Mouse (Mus musculus): Measurements from ENCODE around the gene Atp6ap2. TPM values are rescaled to one million over a fixed set of nuclear protein-coding genes. Genes with fewer than 3 reads are reported as not detected.
"Not testable (repeated sequence)": the region's sequence is repeated elsewhere in the genome, so short reads cannot be mapped to it uniquely, and the experiment has no call there.

The Atp6ap2 gene
- polyA plus RNA-seq, 1 experiment from 2014 or later, result 77.6 TPM

GRCm38 (mm10) chrX:12591401-12591943 is 3.9 kb downstream of the Atp6ap2 start:
- no peaks in the 10 kb centered on the region for H3K4me1 ChIP-seq (ENCODE audit: control insufficient read depth, insufficient read depth, low read length)
- WGBS, result 80% methylated on average over 8 of the region's 8 CpGs
- H3K36me3 ChIP-seq (ENCODE audit: control insufficient read depth, insufficient read depth, low read length), result no peaks in the 10 kb centered on the region
- no peaks in the 10 kb centered on the region for H3K9me3 ChIP-seq (ENCODE audit: control insufficient read depth, low read length)
- H3K27me3 ChIP-seq (replicated peaks; ENCODE audit: control insufficient read depth, insufficient read depth, low read length), result no peaks in the 10 kb centered on the region
- no peak overlapping the region for H3K27ac ChIP-seq (replicated peaks; ENCODE audit: low read depth, low read length)
- H3K9ac ChIP-seq (ENCODE audit: low read depth, low read length), result no peak overlapping the region
- H3K4me2 ChIP-seq (ENCODE audit: low read depth, low read length), result no peak overlapping the region
- ATAC-seq (ENCODE audit: low read depth) (no peak), DNase-seq (ENCODE audit: low spot score) (no peak)
- H3K4me3 ChIP-seq (ENCODE audit: low read depth, low read length), result no peak overlapping the region

GRCm38 (mm10) chrX:12592011-12592410 is 4.4 kb downstream of the Atp6ap2 start:
- Histone ChIP-seq H3K4me3 (ENCODE audit: low read depth, low read length) (no peak overlapping the region), H3K36me3 (ENCODE audit: control insufficient read depth, insufficient read depth, low read length) (no peaks in the 10 kb centered on the region), H3K4me1 (ENCODE audit: control insufficient read depth, insufficient read depth, low read length) (no peaks in the 10 kb centered on the region), H3K4me2 (ENCODE audit: low read depth, low read length) (no peak overlapping the region), H3K27ac (replicated peaks; ENCODE audit: low read depth, low read length) (no peak overlapping the region), H3K9me3 (ENCODE audit: control insufficient read depth, low read length) (no peaks in the 10 kb centered on the region), H3K27me3 (replicated peaks; ENCODE audit: control insufficient read depth, insufficient read depth, low read length) (no peaks in the 10 kb centered on the region), H3K9ac (ENCODE audit: low read depth, low read length) (no peak overlapping the region)
- WGBS, result 76% methylated on average over 5 of the region's 5 CpGs
- no peak for DNase-seq (ENCODE audit: low spot score)
- ATAC-seq (ENCODE audit: low read depth), result no peak

GRCm38 (mm10) chrX:12593824-12594223 is 6.2 kb downstream of the Atp6ap2 start:
- no peaks in the 10 kb centered on the region for H3K4me1 ChIP-seq (ENCODE audit: control insufficient read depth, insufficient read depth, low read length)
- ATAC-seq (ENCODE audit: low read depth) (no peak), DNase-seq (ENCODE audit: low spot score) (no peak)
- H3K27me3 ChIP-seq (replicated peaks; ENCODE audit: control insufficient read depth, insufficient read depth, low read length), result no peaks in the 10 kb centered on the region
- H3K4me2 ChIP-seq (ENCODE audit: low read depth, low read length), result no peak overlapping the region
- H3K9ac ChIP-seq (ENCODE audit: low read depth, low read length), result no peak overlapping the region
- no peaks in the 10 kb centered on the region for H3K9me3 ChIP-seq (ENCODE audit: control insufficient read depth, low read length)
- no peak overlapping the region for H3K4me3 ChIP-seq (ENCODE audit: low read depth, low read length)
- H3K27ac ChIP-seq (replicated peaks; ENCODE audit: low read depth, low read length), result no peak overlapping the region
- no peaks in the 10 kb centered on the region for H3K36me3 ChIP-seq (ENCODE audit: control insufficient read depth, insufficient read depth, low read length)
- WGBS, result 74% methylated on average over 5 of the region's 5 CpGs

- not testable (repeated sequence) for H3K9me3 ChIP-seq (ENCODE audit: control insufficient read depth, low read length); H3K27me3 ChIP-seq (replicated peaks; ENCODE audit: control insufficient read depth, insufficient read depth, low read length); H3K4me2 ChIP-seq (ENCODE audit: low read depth, low read length); H3K9ac ChIP-seq (ENCODE audit: low read depth, low read length); H3K4me3 ChIP-seq (ENCODE audit: low read depth, low read length); H3K27ac ChIP-seq (replicated peaks; ENCODE audit: low read depth, low read length); ATAC-seq (ENCODE audit: low read depth); H3K4me1 ChIP-seq (ENCODE audit: control insufficient read depth, insufficient read depth, low read length); DNase-seq (ENCODE audit: low spot score)
- peaks cover 21% of the 10 kb centered on the region; the same call in 1 of the 2 replicates for H3K36me3 ChIP-seq (ENCODE audit: control insufficient read depth, insufficient read depth, low read length)
Measured at GRCm38 (mm10) chrX:12610541-12610940, 22.9 kb downstream of the Atp6ap2 start.

- no peak overlapping the region for H3K4me3 ChIP-seq (ENCODE audit: low read depth, low read length)
- DNase-seq (ENCODE audit: low spot score), result no peak
- ATAC-seq (ENCODE audit: low read depth), result no peak
- H3K9ac ChIP-seq (ENCODE audit: low read depth, low read length), result no peak overlapping the region
- no peaks in the 10 kb centered on the region for H3K9me3 ChIP-seq (ENCODE audit: control insufficient read depth, low read length)
- no peak overlapping the region for H3K4me2 ChIP-seq (ENCODE audit: low read depth, low read length)
- H3K4me1 ChIP-seq (ENCODE audit: control insufficient read depth, insufficient read depth, low read length), result no peaks in the 10 kb centered on the region
- WGBS, result 80% methylated on average over 2 of the region's 2 CpGs
- no peak overlapping the region for H3K27ac ChIP-seq (replicated peaks; ENCODE audit: low read depth, low read length)
- no peaks in the 10 kb centered on the region for H3K27me3 ChIP-seq (replicated peaks; ENCODE audit: control insufficient read depth, insufficient read depth, low read length)
- H3K36me3 ChIP-seq (ENCODE audit: control insufficient read depth, insufficient read depth, low read length), result peaks cover 21% of the 10 kb centered on the region; the same call in 1 of the 2 replicates
Measured at GRCm38 (mm10) chrX:12611211-12611610, 23.6 kb downstream of the Atp6ap2 start.

- not testable (repeated sequence) for DNase-seq (ENCODE audit: low spot score); H3K4me2 ChIP-seq (ENCODE audit: low read depth, low read length); H3K27ac ChIP-seq (replicated peaks; ENCODE audit: low read depth, low read length); ATAC-seq (ENCODE audit: low read depth); H3K9ac ChIP-seq (ENCODE audit: low read depth, low read length); H3K4me1 ChIP-seq (ENCODE audit: control insufficient read depth, insufficient read depth, low read length); H3K27me3 ChIP-seq (replicated peaks; ENCODE audit: control insufficient read depth, insufficient read depth, low read length); H3K4me3 ChIP-seq (ENCODE audit: low read depth, low read length); H3K9me3 ChIP-seq (ENCODE audit: control insufficient read depth, low read length)
- H3K36me3 ChIP-seq (ENCODE audit: control insufficient read depth, insufficient read depth, low read length), result peaks cover 16% of the 10 kb centered on the region; the same call in 1 of the 2 replicates
- WGBS, result 96% methylated on average over 1 of the region's 1 CpGs
Measured at GRCm38 (mm10) chrX:12612360-12612759, 24.8 kb downstream of the Atp6ap2 start.

GRCm38 (mm10) chrX:12625131-12625530 is 37.5 kb downstream of the Atp6ap2 start:
- no peaks in the 10 kb centered on the region for H3K9me3 ChIP-seq (ENCODE audit: control insufficient read depth, low read length)
- 75% methylated on average over 3 of the region's 4 CpGs for WGBS
- DNase-seq (ENCODE audit: low spot score) (no peak), ATAC-seq (ENCODE audit: low read depth) (no peak)
- no peaks in the 10 kb centered on the region for H3K4me1 ChIP-seq (ENCODE audit: control insufficient read depth, insufficient read depth, low read length)
- H3K36me3 ChIP-seq (ENCODE audit: control insufficient read depth, insufficient read depth, low read length), result no peaks in the 10 kb centered on the region
- H3K4me3 ChIP-seq (ENCODE audit: low read depth, low read length), result no peak overlapping the region
- no peaks in the 10 kb centered on the region for H3K27me3 ChIP-seq (replicated peaks; ENCODE audit: control insufficient read depth, insufficient read depth, low read length)
- H3K4me2 ChIP-seq (ENCODE audit: low read depth, low read length), result no peak overlapping the region
- no peak overlapping the region for H3K9ac ChIP-seq (ENCODE audit: low read depth, low read length)
- H3K27ac ChIP-seq (replicated peaks; ENCODE audit: low read depth, low read length), result no peak overlapping the region

GRCm38 (mm10) chrX:12644976-12645375 is 57.4 kb downstream of the Atp6ap2 start:
- H3K4me1 ChIP-seq (ENCODE audit: control insufficient read depth, insufficient read depth, low read length), result no peaks in the 10 kb centered on the region
- H3K36me3 ChIP-seq (ENCODE audit: control insufficient read depth, insufficient read depth, low read length), result 0 out of 2 replicates have a peak, but pooled peaks cover 1% of the 10 kb centered on the region
- no peak overlapping the region for H3K4me2 ChIP-seq (ENCODE audit: low read depth, low read length)
- H3K9me3 ChIP-seq (ENCODE audit: control insufficient read depth, low read length), result no peaks in the 10 kb centered on the region
- H3K9ac ChIP-seq (ENCODE audit: low read depth, low read length), result no peak overlapping the region
- no peak for DNase-seq (ENCODE audit: low spot score)
- no peak for ATAC-seq (ENCODE audit: low read depth)
- no peak overlapping the region for H3K4me3 ChIP-seq (ENCODE audit: low read depth, low read length)
- H3K27ac ChIP-seq (replicated peaks; ENCODE audit: low read depth, low read length), result no peak overlapping the region
- WGBS, result 36% methylated on average over 2 of the region's 2 CpGs
- no peaks in the 10 kb centered on the region for H3K27me3 ChIP-seq (replicated peaks; ENCODE audit: control insufficient read depth, insufficient read depth, low read length)

GRCm38 (mm10) chrX:12645531-12646304 is 58.1 kb downstream of the Atp6ap2 start:
- H3K4me1 ChIP-seq (ENCODE audit: control insufficient read depth, insufficient read depth, low read length), result no peaks in the 10 kb centered on the region
- H3K4me2 ChIP-seq (ENCODE audit: low read depth, low read length), result no peak overlapping the region
- H3K9me3 ChIP-seq (ENCODE audit: control insufficient read depth, low read length), result no peaks in the 10 kb centered on the region
- no peak overlapping the region for H3K9ac ChIP-seq (ENCODE audit: low read depth, low read length)
- no peak overlapping the region for H3K27ac ChIP-seq (replicated peaks; ENCODE audit: low read depth, low read length)
- ATAC-seq (ENCODE audit: low read depth) (no peak), DNase-seq (ENCODE audit: low spot score) (peak; percentile 30)
- WGBS, result 55% methylated on average over 12 of the region's 12 CpGs
- no peak overlapping the region for H3K4me3 ChIP-seq (ENCODE audit: low read depth, low read length)
- 0 out of 2 replicates have a peak, but pooled peaks cover 4% of the 10 kb centered on the region for H3K36me3 ChIP-seq (ENCODE audit: control insufficient read depth, insufficient read depth, low read length)
- H3K27me3 ChIP-seq (replicated peaks; ENCODE audit: control insufficient read depth, insufficient read depth, low read length), result no peaks in the 10 kb centered on the region
